Mouse (Mus musculus) stomach, embryonic 14.5 days (tissue): ENCODE measurements around the gene Ywhag. TPM values are rescaled to one million over a fixed set of nuclear protein-coding genes. Genes with fewer than 3 reads are reported as not detected.
A peak's percentile ranks its signal among the peaks of the same experiment; 100 is the strongest.

ENCODE experiments used
- ATAC-seq: fragments of 200-750 bp; cut with Nextera tagmentation; 2 replicates; pipeline ENCODE4 v1.8.0; 2017; ENCODE audit warnings: low read depth, moderate TSS enrichment; ENCODE audit not compliant: insufficient number of reproducible peaks, insufficient read depth, low FRiP score
- H3K27ac ChIP-seq: fragments of 300-500 bp; sonication (generic); 2 replicates; pipeline ENCODE4 v1.5.1; 2014; ENCODE audit warnings: mild to moderate bottlenecking, low read length, moderate library complexity, mixed read lengths
- H3K27me3 ChIP-seq: fragments of 300-500 bp; sonication (generic); 2 replicates; pipeline ENCODE4 v1.6.1; 2014; ENCODE audit warnings: low read length, control low read depth, mixed read lengths; ENCODE audit not compliant: control insufficient read depth, insufficient read depth
- H3K36me3 ChIP-seq: fragments of 300-500 bp; sonication (generic); 2 replicates; pipeline ENCODE4 v1.6.1; 2014; ENCODE audit warnings: mild to moderate bottlenecking, control low read depth, low read length, moderate library complexity, mixed read lengths; ENCODE audit not compliant: control insufficient read depth, insufficient read depth
- H3K4me1 ChIP-seq: fragments of 300-500 bp; sonication (generic); 2 replicates; pipeline ENCODE4 v1.6.1; 2014; ENCODE audit warnings: low read length, control low read depth, mixed read lengths; ENCODE audit not compliant: control insufficient read depth, insufficient read depth
- H3K4me2 ChIP-seq: fragments of 300-500 bp; sonication (generic); replicated peaks from 2 replicates; pipeline ENCODE4 v1.6.1; 2014; ENCODE audit warnings: low read depth, low read length, control low read depth
- H3K4me3 ChIP-seq: fragments of 300-500 bp; sonication (generic); 2 replicates; pipeline ENCODE4 v1.5.1; 2014; ENCODE audit warnings: low read depth, low read length, control low read depth
- H3K9ac ChIP-seq: fragments of 300-500 bp; sonication (generic); replicated peaks from 2 replicates; pipeline ENCODE4 v1.6.1; 2014; ENCODE audit warnings: low read depth, mild to moderate bottlenecking, control low read depth, low read length, moderate library complexity, mixed read lengths
- H3K9me3 ChIP-seq: fragments of 300-500 bp; sonication (generic); 2 replicates; pipeline ENCODE4 v1.6.1; 2016; ENCODE audit warnings: low read depth, low read length, control low read depth; ENCODE audit not compliant: control insufficient read depth
- WGBS: fragments of 180-500 bp; shearing (Covaris S2); extraction: QIAGEN DNeasy Blood & Tissue Kit; methylation state at CpG from one replicate; pipeline ENCODE4 v1.1.7; 2014; 5-methylcytosine and 5-hydroxymethylcytosine counted together
- polyA plus RNA-seq: library from polyadenylated mRNA; unstranded; fragments of >200 nt; fragmentation: Nextera tagmentation; extraction: Ambion mirVana; gene quantifications from 2 replicates; pipeline ENCODE4 v1.2.1, GENCODE M21; 2014

Ywhag gene
- polyA plus RNA-seq, 1 experiment from 2014 or later: 101 TPM

- WGBS: under 1% methylated on average over 87 of the region's 89 CpGs
These were observed 66.5 kb downstream of the Ywhag start for GRCm38 (mm10) chr5:135867637-135868593.

GRCm38 (mm10) chr5:135866662-135867061 lies 67.8 kb downstream of the Ywhag start:
- no peak for ATAC-seq
- no peaks in the 10 kb centered on the region for H3K4me1 ChIP-seq
- no peaks in the 10 kb centered on the region for H3K9me3 ChIP-seq
- no peaks in the 10 kb centered on the region for H3K36me3 ChIP-seq
- no peak overlapping the region for H3K27ac ChIP-seq
- H3K4me3 ChIP-seq: no peak overlapping the region
- H3K27me3 ChIP-seq: peaks cover 24% of the 10 kb centered on the region
- H3K9ac ChIP-seq: no peak overlapping the region
- no peak overlapping the region for H3K4me2 ChIP-seq
- 36% methylated on average over 8 of the region's 8 CpGs for WGBS

More at GRCm38 (mm10) chr5:135867637-135868593, 66.5 kb downstream of the Ywhag start:
- Histone ChIP-seq H3K4me1 (0 out of 2 replicates have a peak, but pooled peaks cover under 1% of the 10 kb centered on the region), H3K9ac (peak overlapping the region; percentile 41), H3K27me3 (peaks cover 24% of the 10 kb centered on the region), H3K9me3 (no peaks in the 10 kb centered on the region), H3K27ac (no peak overlapping the region), H3K36me3 (no peaks in the 10 kb centered on the region), H3K4me2 (peak overlapping the region; percentile 89), H3K4me3 (peak overlapping the region; percentile 49)
- peak; percentile 25; the same call in 1 of the 2 replicates for ATAC-seq

Other genes starting within 250 kb of the Ywhag start
- 45.3 and 48.2 TPM in 2 replicates for gene Tmem120a, start 190.2 kb downstream of the Ywhag start, polyA plus RNA-seq
- 0.25 and 0.35 TPM in 2 replicates for gene Styxl1, start 156.2 kb downstream of the Ywhag start, polyA plus RNA-seq
- gene Mdh2, start 156.1 kb downstream of the Ywhag start, polyA plus RNA-seq: 494 and 496 TPM in 2 replicates
- gene Srrm3, start 127.7 kb downstream of the Ywhag start, polyA plus RNA-seq: 2.8 and 4.8 TPM in 2 replicates
- 221 and 237 TPM in 2 replicates for gene Hspb1, start 46.7 kb downstream of the Ywhag start, polyA plus RNA-seq
- gene Ssc4d, start 39.9 kb upstream of the Ywhag start, polyA plus RNA-seq: 1.9 and 2.2 TPM in 2 replicates
- gene Zp3, start 45.5 kb upstream of the Ywhag start, polyA plus RNA-seq: not detected in 2 replicates
- 20.7 and 24.4 TPM in 2 replicates for gene Dtx2, start 60.2 kb upstream of the Ywhag start, polyA plus RNA-seq
- gene Upk3b, start 103.9 kb upstream of the Ywhag start, polyA plus RNA-seq: 23.7 and 27.1 TPM in 2 replicates
- gene Upk3bl, start 119.9 kb upstream of the Ywhag start, polyA plus RNA-seq: 62.4 and 63.0 TPM in 2 replicates
- gene Rasa4, start 149.3 kb upstream of the Ywhag start, polyA plus RNA-seq: 10.2 and 11.0 TPM in 2 replicates
- gene Polr2j, start 182.0 kb upstream of the Ywhag start, polyA plus RNA-seq: 239 and 243 TPM in 2 replicates
- 28.7 and 28.8 TPM in 2 replicates for gene Lrwd1, start 201.5 kb upstream of the Ywhag start, polyA plus RNA-seq
- 16.2 and 18.1 TPM in 2 replicates for gene Alkbh4, start 201.5 kb upstream of the Ywhag start, polyA plus RNA-seq
- gene Orai2, start 236.1 kb upstream of the Ywhag start, polyA plus RNA-seq: 7.0 and 7.8 TPM in 2 replicates